Mouse (Mus musculus): ENCODE measurements at regions not wholly inside any gene's neighbourhood (a gene's known extent, or its start where the extent isn't known, plus 50 kb on each side); places are given as distances from the start of the nearest gene placed in this dataset.

- 66% methylated on average over 3 of the region's 3 CpGs for WGBS
- Histone ChIP-seq H3K4me1 (ENCODE audit: control insufficient read depth, insufficient read depth, low read length) (no peaks in the 10 kb centered on the region), H3K79me2 (ENCODE audit: control insufficient read depth, insufficient read depth, low read length) (no peaks in the 10 kb centered on the region), H3K27ac (replicated peaks; ENCODE audit: insufficient read depth, low read depth, low read length) (no peak overlapping the region), H3K27me3 (ENCODE audit: control insufficient read depth, insufficient read depth, low read length) (no peaks in the 10 kb centered on the region), H3K4me3 (ENCODE audit: insufficient read depth, low read depth, low read length) (no peak overlapping the region), H3K9ac (ENCODE audit: low read depth, low read length) (no peak overlapping the region), H3K36me3 (ENCODE audit: control insufficient read depth, insufficient read depth, low read length) (no peaks in the 10 kb centered on the region)
- no peak for DNase-seq (ENCODE audit: extremely low read depth, low read depth, low spot score)
- no peak for TF ChIP-seq CTCF (IDR thresholded peaks at IDR 0.05; ENCODE audit: low read depth, low read length)
- TF ChIP-seq POLR2A (IDR thresholded peaks at IDR 0.05; ENCODE audit: extremely low read depth, insufficient read depth, low read length): no peak
Observed at GRCm38 (mm10) chr3:140952111-140952800, 259.9 kb downstream of the Pdha2 start.

DNA sequence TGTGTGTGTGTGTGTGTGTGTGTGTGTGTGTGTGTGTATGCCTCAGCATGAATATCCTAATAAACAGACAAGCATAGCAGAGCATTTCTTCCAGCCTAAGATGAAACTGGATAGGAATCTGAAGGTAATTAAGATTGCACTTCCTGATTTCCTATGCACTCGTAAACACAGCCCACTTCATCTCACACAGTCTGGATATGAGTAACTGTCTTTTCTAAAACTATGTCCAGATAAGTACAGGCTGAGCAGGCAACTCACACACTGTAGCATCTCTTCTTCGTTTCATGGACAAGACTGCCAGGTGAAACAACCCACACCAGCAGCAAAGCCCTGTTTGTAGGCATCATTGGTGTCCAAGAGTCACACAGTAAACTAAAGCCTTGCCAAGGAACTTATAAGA, 261.1 kb downstream of the Pdha2 start:
- TF ChIP-seq CTCF (IDR thresholded peaks at IDR 0.05; ENCODE audit: low read depth, low read length) (no peak), POLR2A (IDR thresholded peaks at IDR 0.05; ENCODE audit: extremely low read depth, insufficient read depth, low read length) (no peak)
- Histone ChIP-seq H3K4me1 (ENCODE audit: control insufficient read depth, insufficient read depth, low read length) (no peaks in the 10 kb centered on the region), H3K4me3 (ENCODE audit: insufficient read depth, low read depth, low read length) (no peak overlapping the region), H3K27ac (replicated peaks; ENCODE audit: insufficient read depth, low read depth, low read length) (no peak overlapping the region), H3K27me3 (ENCODE audit: control insufficient read depth, insufficient read depth, low read length) (no peaks in the 10 kb centered on the region), H3K9ac (ENCODE audit: low read depth, low read length) (no peak overlapping the region), H3K79me2 (ENCODE audit: control insufficient read depth, insufficient read depth, low read length) (no peaks in the 10 kb centered on the region), H3K36me3 (ENCODE audit: control insufficient read depth, insufficient read depth, low read length) (no peaks in the 10 kb centered on the region)
- 45% methylated on average over 2 of the region's 2 CpGs for WGBS
- DNase-seq (ENCODE audit: extremely low read depth, low read depth, low spot score): no peak

- WGBS: 41% methylated on average over 4 of the region's 4 CpGs
- TF ChIP-seq POLR2A (IDR thresholded peaks at IDR 0.05; ENCODE audit: extremely low read depth, insufficient read depth, low read length): no peak
- TF ChIP-seq CTCF (IDR thresholded peaks at IDR 0.05; ENCODE audit: low read depth, low read length): no peak
- no peak overlapping the region for H3K9ac ChIP-seq (ENCODE audit: low read depth, low read length)
- H3K36me3 ChIP-seq (ENCODE audit: control insufficient read depth, insufficient read depth, low read length): no peaks in the 10 kb centered on the region
- H3K79me2 ChIP-seq (ENCODE audit: control insufficient read depth, insufficient read depth, low read length): no peaks in the 10 kb centered on the region
- no peak for DNase-seq (ENCODE audit: extremely low read depth, low read depth, low spot score)
- H3K27ac ChIP-seq (replicated peaks; ENCODE audit: insufficient read depth, low read depth, low read length): no peak overlapping the region
- H3K4me1 ChIP-seq (ENCODE audit: control insufficient read depth, insufficient read depth, low read length): no peaks in the 10 kb centered on the region
- H3K4me3 ChIP-seq (ENCODE audit: insufficient read depth, low read depth, low read length): no peak overlapping the region
- H3K27me3 ChIP-seq (ENCODE audit: control insufficient read depth, insufficient read depth, low read length): no peaks in the 10 kb centered on the region
Observed at GRCm38 (mm10) chr3:140949880-140950662, 262.1 kb downstream of the Pdha2 start.

- no peaks in the 10 kb centered on the region for H3K79me2 ChIP-seq (ENCODE audit: control insufficient read depth, insufficient read depth, low read length)
- no peak for DNase-seq (ENCODE audit: extremely low read depth, low read depth, low spot score)
- no peaks in the 10 kb centered on the region for H3K36me3 ChIP-seq (ENCODE audit: control insufficient read depth, insufficient read depth, low read length)
- TF ChIP-seq CTCF (IDR thresholded peaks at IDR 0.05; ENCODE audit: low read depth, low read length) (no peak), POLR2A (IDR thresholded peaks at IDR 0.05; ENCODE audit: extremely low read depth, insufficient read depth, low read length) (no peak)
- WGBS: 58% methylated on average over 1 of the region's 1 CpGs
- no peak overlapping the region for H3K9ac ChIP-seq (ENCODE audit: low read depth, low read length)
- no peak overlapping the region for H3K4me3 ChIP-seq (ENCODE audit: insufficient read depth, low read depth, low read length)
- no peak overlapping the region for H3K27ac ChIP-seq (replicated peaks; ENCODE audit: insufficient read depth, low read depth, low read length)
- no peaks in the 10 kb centered on the region for H3K4me1 ChIP-seq (ENCODE audit: control insufficient read depth, insufficient read depth, low read length)
- no peaks in the 10 kb centered on the region for H3K27me3 ChIP-seq (ENCODE audit: control insufficient read depth, insufficient read depth, low read length)
Observed at GRCm38 (mm10) chr3:140942450-140942849, 269.7 kb downstream of the Pdha2 start.

- H3K9ac ChIP-seq (ENCODE audit: low read depth, low read length): no peak overlapping the region
- no peaks in the 10 kb centered on the region for H3K27me3 ChIP-seq (ENCODE audit: control insufficient read depth, insufficient read depth, low read length)
- DNase-seq (ENCODE audit: extremely low read depth, low read depth, low spot score): no peak
- no peaks in the 10 kb centered on the region for H3K79me2 ChIP-seq (ENCODE audit: control insufficient read depth, insufficient read depth, low read length)
- H3K27ac ChIP-seq (replicated peaks; ENCODE audit: insufficient read depth, low read depth, low read length): no peak overlapping the region
- H3K4me1 ChIP-seq (ENCODE audit: control insufficient read depth, insufficient read depth, low read length): no peaks in the 10 kb centered on the region
- H3K36me3 ChIP-seq (ENCODE audit: control insufficient read depth, insufficient read depth, low read length): no peaks in the 10 kb centered on the region
- TF ChIP-seq POLR2A (IDR thresholded peaks at IDR 0.05; ENCODE audit: extremely low read depth, insufficient read depth, low read length): no peak
- no peak for TF ChIP-seq CTCF (IDR thresholded peaks at IDR 0.05; ENCODE audit: low read depth, low read length)
- 75% methylated on average over 7 of the region's 7 CpGs for WGBS
- no peak overlapping the region for H3K4me3 ChIP-seq (ENCODE audit: insufficient read depth, low read depth, low read length)
Observed at GRCm38 (mm10) chr3:140941898-140942297, 270.3 kb downstream of the Pdha2 start.

DNA sequence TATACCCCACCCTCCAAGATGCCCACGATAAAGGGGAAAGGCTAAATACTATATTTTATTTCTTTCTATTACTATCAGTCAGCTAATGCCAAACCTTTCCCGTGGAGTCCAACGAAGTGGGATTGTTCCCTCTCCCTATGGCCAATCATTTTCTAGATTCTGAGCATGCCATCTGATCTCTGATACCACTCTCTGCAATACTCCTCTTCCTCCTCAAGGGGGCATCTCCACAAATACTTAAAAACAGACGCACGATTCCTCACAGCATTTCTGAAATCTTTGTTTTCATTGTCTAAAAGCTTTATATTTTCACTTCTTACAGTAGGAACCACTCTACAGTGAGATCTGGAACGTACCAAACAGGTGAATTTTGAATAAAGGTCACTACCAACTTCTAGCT, 270.8 kb downstream of the Pdha2 start:
- TF ChIP-seq CTCF (IDR thresholded peaks at IDR 0.05; ENCODE audit: low read depth, low read length): no peak
- TF ChIP-seq POLR2A (IDR thresholded peaks at IDR 0.05; ENCODE audit: extremely low read depth, insufficient read depth, low read length): no peak
- H3K27ac ChIP-seq (replicated peaks; ENCODE audit: insufficient read depth, low read depth, low read length): no peak overlapping the region
- no peak for DNase-seq (ENCODE audit: extremely low read depth, low read depth, low spot score)
- H3K4me3 ChIP-seq (ENCODE audit: insufficient read depth, low read depth, low read length): no peak overlapping the region
- no peaks in the 10 kb centered on the region for H3K79me2 ChIP-seq (ENCODE audit: control insufficient read depth, insufficient read depth, low read length)
- H3K9ac ChIP-seq (ENCODE audit: low read depth, low read length): no peak overlapping the region
- no peaks in the 10 kb centered on the region for H3K27me3 ChIP-seq (ENCODE audit: control insufficient read depth, insufficient read depth, low read length)
- 77% methylated on average over 6 of the region's 6 CpGs for WGBS
- H3K36me3 ChIP-seq (ENCODE audit: control insufficient read depth, insufficient read depth, low read length): no peaks in the 10 kb centered on the region
- no peaks in the 10 kb centered on the region for H3K4me1 ChIP-seq (ENCODE audit: control insufficient read depth, insufficient read depth, low read length)

Data from liver, adult 2 months (tissue).